Mouse (Mus musculus) small intestine, adult 2 months (tissue): ENCODE measurements around the gene Trim44. TPM values are rescaled to one million over a fixed set of nuclear protein-coding genes. Genes with fewer than 3 reads are reported as not detected.

Experiments
- H3K27ac ChIP-seq: fragments of 200-500 bp; 2 replicates; pipeline ENCODE4 v1.5.1; 2012; ENCODE audit warnings: low read depth, low read length, control low read depth, inconsistent platforms; ENCODE audit not compliant: insufficient read depth
- H3K27me3 ChIP-seq: fragments of 200-500 bp; 2 replicates; pipeline ENCODE4 v1.6.1; 2012; ENCODE audit warnings: mild to moderate bottlenecking, moderate library complexity, low read length, inconsistent platforms; ENCODE audit not compliant: control insufficient read depth, insufficient read depth
- H3K36me3 ChIP-seq: fragments of 200-500 bp; 2 replicates; pipeline ENCODE4 v1.6.1; 2012; ENCODE audit warnings: mild to moderate bottlenecking, low read length, control low read depth, inconsistent platforms; ENCODE audit not compliant: control insufficient read depth, insufficient read depth
- H3K4me1 ChIP-seq: fragments of 200-500 bp; 2 replicates; pipeline ENCODE4 v1.6.1; 2012; ENCODE audit warnings: low read length, inconsistent platforms, mixed read lengths; ENCODE audit not compliant: control insufficient read depth, insufficient read depth, insufficient read length
- H3K4me3 ChIP-seq: fragments of 200-500 bp; 2 replicates; pipeline ENCODE4 v1.5.1; 2012; ENCODE audit warnings: low read depth, mild to moderate bottlenecking, control low read depth, inconsistent platforms, low read length, moderate library complexity
- CTCF ChIP-seq: fragments of 200-500 bp; IDR thresholded peaks from 2 replicates; pipeline ENCODE4 v1.5.1; 2012; ENCODE audit warnings: low read depth, mild to moderate bottlenecking, control low read depth, inconsistent platforms, low read length, moderate library complexity, mixed read lengths; ENCODE audit not compliant: insufficient replicate concordance, insufficient read length; ENCODE audit errors: extremely low read depth
- POLR2A ChIP-seq: fragments of 200-500 bp; IDR thresholded peaks from 2 replicates; pipeline ENCODE4 v1.6.1; 2012; ENCODE audit warnings: low read depth, mild to moderate bottlenecking, control low read depth, inconsistent platforms, low read length, moderate library complexity
- WGBS: fragments of 180-500 bp; shearing (Covaris S2); methylation state at CpG from one replicate; pipeline ENCODE4 v1.1.7; 2018; 5-methylcytosine and 5-hydroxymethylcytosine counted together
- polyA plus RNA-seq: library from polyadenylated mRNA; depleted of rRNA; stranded (reverse); fragments of >200 nt; gene quantifications from 2 replicates; pipeline ENCODE4 v1.2.3, GENCODE M21; 2012

Trim44 gene
- polyA plus RNA-seq, 1 experiment: 4.2 TPM

- Histone ChIP-seq H3K27me3 (no peaks in the 10 kb centered on the region), H3K4me3 (no peak overlapping the region), H3K4me1 (no peaks in the 10 kb centered on the region), H3K36me3 (no peaks in the 10 kb centered on the region), H3K27ac (no peak overlapping the region)
- TF ChIP-seq POLR2A (no peak), CTCF (no peak)
- WGBS: 77% methylated on average over 3 of the region's 3 CpGs
These were observed 120.3 kb downstream of the Trim44 start for GRCm38 (mm10) chr2:102287369-102287768.

- no peaks in the 10 kb centered on the region for H3K4me1 ChIP-seq
- H3K4me3 ChIP-seq: no peak overlapping the region
- H3K36me3 ChIP-seq: no peaks in the 10 kb centered on the region
- H3K27ac ChIP-seq: no peak overlapping the region
- TF ChIP-seq POLR2A (no peak), CTCF (no peak)
- WGBS: 78% methylated on average over 7 of the region's 7 CpGs
- no peaks in the 10 kb centered on the region for H3K27me3 ChIP-seq
These were observed 125.5 kb downstream of the Trim44 start for GRCm38 (mm10) chr2:102282081-102282480.

- Histone ChIP-seq H3K36me3 (no peaks in the 10 kb centered on the region), H3K4me1 (no peaks in the 10 kb centered on the region), H3K4me3 (no peak overlapping the region), H3K27ac (no peak overlapping the region), H3K27me3 (no peaks in the 10 kb centered on the region)
- TF ChIP-seq POLR2A (no peak), CTCF (no peak)
- 81% methylated on average over 7 of the region's 7 CpGs for WGBS
These were observed 127.8 kb downstream of the Trim44 start for GRCm38 (mm10) chr2:102279779-102280178.

GRCm38 (mm10) chr2:102277946-102278345, 129.7 kb downstream of the Trim44 start:
- Histone ChIP-seq H3K27ac (no peak overlapping the region), H3K36me3 (no peaks in the 10 kb centered on the region), H3K27me3 (no peaks in the 10 kb centered on the region), H3K4me3 (no peak overlapping the region), H3K4me1 (no peaks in the 10 kb centered on the region)
- 24% methylated on average over 1 of the region's 1 CpGs for WGBS
- TF ChIP-seq POLR2A (no peak), CTCF (no peak)

- 72% methylated on average over 7 of the region's 7 CpGs for WGBS
- no peaks in the 10 kb centered on the region for H3K36me3 ChIP-seq
- TF ChIP-seq CTCF: no peak
- TF ChIP-seq POLR2A: no peak
- H3K27me3 ChIP-seq: no peaks in the 10 kb centered on the region
- no peaks in the 10 kb centered on the region for H3K4me1 ChIP-seq
- no peak overlapping the region for H3K27ac ChIP-seq
- no peak overlapping the region for H3K4me3 ChIP-seq
These were observed 134.3 kb downstream of the Trim44 start for GRCm38 (mm10) chr2:102273280-102273679.

GRCm38 (mm10) chr2:102267582-102268339, 139.9 kb downstream of the Trim44 start:
- H3K27me3 ChIP-seq: no peaks in the 10 kb centered on the region
- WGBS: 67% methylated on average over 13 of the region's 13 CpGs
- H3K4me3 ChIP-seq: no peak overlapping the region
- no peak for TF ChIP-seq POLR2A
- TF ChIP-seq CTCF: no peak
- H3K4me1 ChIP-seq: no peaks in the 10 kb centered on the region
- H3K36me3 ChIP-seq: no peaks in the 10 kb centered on the region
- H3K27ac ChIP-seq: no peak overlapping the region

GRCm38 (mm10) chr2:102266911-102267310, 140.7 kb downstream of the Trim44 start:
- H3K36me3 ChIP-seq: no peaks in the 10 kb centered on the region
- TF ChIP-seq CTCF (no peak), POLR2A (no peak)
- no peak overlapping the region for H3K4me3 ChIP-seq
- 84% methylated on average over 3 of the region's 3 CpGs for WGBS
- H3K4me1 ChIP-seq: no peaks in the 10 kb centered on the region
- H3K27me3 ChIP-seq: no peaks in the 10 kb centered on the region
- no peak overlapping the region for H3K27ac ChIP-seq
